Mouse (Mus musculus) testis, postnatal 10 days (tissue): ENCODE measurements at regions not wholly inside any gene's neighbourhood (a gene's known extent, or its start where the extent isn't known, plus 50 kb on each side); places are given as distances from the start of the nearest gene placed in this dataset.
A peak's percentile ranks its signal among the peaks of the same experiment; 100 is the strongest.

Experiments used
- DNase-seq: peaks from one replicate; pipeline ENCODE4 v3.0.0; 2021; ENCODE audit warnings: low spot score

DNA sequence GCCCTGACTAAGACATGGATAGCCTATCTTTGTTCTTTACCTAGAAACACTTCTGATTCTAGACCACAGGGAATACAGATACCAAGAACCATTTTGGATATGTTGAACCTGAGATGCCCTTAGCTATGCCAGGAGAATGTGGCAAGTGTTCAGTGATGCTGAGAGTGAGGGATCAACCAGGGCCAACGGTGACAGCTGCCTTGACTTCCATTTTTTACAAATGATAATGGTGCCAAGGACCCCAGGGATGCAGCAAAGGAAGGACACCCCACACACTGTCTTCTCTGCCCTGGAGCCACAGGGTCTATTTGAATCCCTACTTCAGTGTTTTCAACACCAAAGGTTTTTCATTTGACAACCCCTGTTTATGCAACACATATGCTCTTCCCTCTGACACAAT, 174.4 kb downstream of the Gsdmc2 start:
- DNase-seq, result no peak

GRCm38 (mm10) chr15:63667536-63667935, 177.4 kb downstream of the Gsdmc2 start:
- no peak for DNase-seq

- no peak for DNase-seq
These were observed 179.5 kb downstream of the Gsdmc2 start for GRCm38 (mm10) chr15:63665517-63665916.

- no peak for DNase-seq
These were observed 180.1 kb downstream of the Gsdmc2 start for GRCm38 (mm10) chr15:63664877-63665276.

DNA sequence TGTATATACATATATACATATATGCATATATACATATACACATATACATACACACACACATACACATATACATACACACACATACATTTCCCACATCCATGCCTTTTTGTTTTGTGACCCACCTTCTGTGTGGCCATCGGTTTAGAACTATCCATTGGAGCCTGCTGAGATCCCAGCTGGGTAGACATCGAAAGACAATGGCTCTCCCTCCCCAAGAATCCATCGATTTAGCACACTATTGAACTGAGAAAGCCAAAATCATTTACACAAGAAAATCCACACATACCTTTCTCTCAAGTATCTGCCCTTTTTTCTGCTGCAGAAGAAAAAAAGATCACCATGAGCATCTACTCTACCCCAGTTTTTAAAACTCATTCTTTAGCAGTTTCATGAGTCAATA, 182.8 kb downstream of the Gsdmc2 start:
- DNase-seq, result no peak

DNA sequence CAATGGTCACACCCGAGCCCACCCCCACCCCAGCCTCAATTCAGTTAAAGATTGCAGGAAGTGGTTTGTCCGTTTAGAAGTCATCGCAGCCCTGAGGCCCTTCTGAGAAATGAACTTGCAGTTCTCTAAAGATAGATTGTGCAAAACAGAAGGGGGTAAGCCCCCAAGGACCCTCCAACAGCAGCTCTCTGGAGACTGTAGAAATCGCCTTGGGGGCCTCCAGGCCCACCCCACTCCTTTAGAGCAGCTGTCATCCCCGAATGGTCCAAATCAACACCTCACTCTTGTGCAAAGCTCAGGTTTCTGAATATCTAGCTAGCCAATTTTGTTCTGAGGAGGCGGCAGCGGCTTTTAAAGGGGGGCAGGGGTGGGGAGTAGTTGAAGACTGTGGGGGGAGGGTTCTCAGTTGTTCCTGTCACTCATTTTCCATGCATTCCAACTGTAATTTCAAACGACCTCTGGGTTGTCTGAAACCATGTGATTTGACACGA, 186.9 kb downstream of the Gsdmc2 start:
- DNase-seq, result no peak

DNA sequence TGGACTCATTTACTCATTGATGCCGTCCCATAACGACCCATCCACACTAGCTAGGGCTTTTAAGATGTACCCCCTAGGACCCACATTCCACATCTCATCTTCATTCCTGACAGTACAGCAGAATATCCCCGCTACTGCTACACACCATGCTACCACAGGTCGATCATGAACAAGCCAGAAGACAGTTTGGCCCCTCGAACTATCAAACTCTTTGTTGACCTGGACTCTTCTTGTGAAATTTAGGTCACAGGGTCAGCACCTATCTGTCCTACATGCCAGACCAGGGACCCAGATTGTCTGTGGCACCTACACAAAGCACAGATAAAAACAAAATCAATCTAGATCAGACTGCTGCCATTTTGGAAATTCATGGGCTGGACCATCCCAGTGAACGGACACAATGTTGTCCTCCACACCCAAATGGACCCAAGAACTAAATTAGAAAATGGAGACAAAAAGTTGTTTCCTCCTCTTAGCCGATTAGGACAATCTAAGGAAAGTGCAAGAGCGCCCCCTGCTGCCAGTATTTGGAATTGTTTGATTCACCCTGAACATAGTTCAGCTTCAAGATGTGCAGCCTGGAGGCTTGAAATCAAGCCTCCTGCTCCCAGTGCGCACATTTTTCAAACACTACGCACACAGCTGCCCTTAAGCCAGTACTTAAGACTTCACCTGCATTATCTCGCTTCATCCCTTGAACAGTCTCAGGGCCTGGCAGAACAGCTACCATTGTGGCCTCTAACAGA, 192.6 kb downstream of the Gsdmc2 start:
- DNase-seq, result peak; percentile 89

DNA sequence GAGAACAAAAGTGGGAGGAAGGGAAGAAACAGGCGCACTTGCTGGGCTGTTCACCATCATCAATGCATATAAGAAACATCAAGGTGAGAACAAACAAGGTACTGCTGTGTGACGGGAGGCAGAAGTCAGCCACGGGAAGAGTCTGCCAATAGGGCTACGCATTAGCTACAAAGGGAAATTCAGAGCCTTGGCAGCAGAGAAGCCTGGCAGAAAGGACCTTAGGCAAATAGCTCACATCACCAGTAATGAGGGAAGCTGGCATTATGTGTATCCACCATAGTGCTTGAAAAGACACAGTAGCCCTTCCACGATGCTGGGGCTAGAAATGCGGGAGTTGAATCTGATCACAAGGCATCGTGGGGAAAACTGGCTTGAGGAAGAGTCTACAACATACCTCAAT, 193.9 kb downstream of the Gsdmc2 start:
- DNase-seq, result no peak

GRCm38 (mm10) chr15:63648142-63648989, 196.6 kb downstream of the Gsdmc2 start:
- DNase-seq, result no peak

DNA sequence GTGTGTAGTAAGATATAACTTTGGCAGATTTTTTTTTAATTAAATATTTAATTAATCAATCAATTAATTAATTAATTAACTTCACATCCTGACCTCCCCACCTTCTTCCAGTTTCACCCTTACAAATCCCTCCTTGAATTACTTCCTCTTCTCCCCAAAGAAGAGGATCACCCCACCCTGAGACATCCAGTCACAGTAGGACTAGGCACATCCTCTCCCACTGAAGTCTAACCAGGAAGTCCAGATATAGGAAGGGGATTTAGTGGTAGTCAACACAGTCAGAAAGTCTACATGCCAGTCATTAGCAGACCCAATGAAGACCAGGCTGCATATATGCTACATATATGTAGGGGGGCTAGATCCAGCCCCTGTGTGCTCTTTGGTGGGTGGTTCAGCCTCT, 220.2 kb downstream of the Gsdmc2 start:
- no peak for DNase-seq

DNA sequence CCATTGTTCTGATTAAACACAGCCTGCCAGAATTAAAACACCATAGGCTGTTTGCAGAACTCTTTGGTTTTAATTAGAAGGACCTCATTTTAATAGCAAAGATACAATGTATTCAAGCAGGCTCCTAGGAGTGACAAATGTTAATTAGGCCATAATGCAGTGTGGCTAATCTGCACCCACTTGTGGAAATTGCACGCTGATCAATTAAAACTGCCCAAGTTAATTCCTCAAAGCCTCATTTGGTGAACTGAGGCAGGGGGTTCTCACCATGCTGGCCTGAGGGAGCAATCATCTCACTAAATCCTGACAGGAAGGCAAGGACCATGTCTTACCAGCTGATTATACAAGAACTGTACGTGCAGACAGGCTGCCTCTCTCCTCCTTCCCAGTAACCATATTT, 220.7 kb downstream of the Gsdmc2 start:
- DNase-seq, result no peak

DNA sequence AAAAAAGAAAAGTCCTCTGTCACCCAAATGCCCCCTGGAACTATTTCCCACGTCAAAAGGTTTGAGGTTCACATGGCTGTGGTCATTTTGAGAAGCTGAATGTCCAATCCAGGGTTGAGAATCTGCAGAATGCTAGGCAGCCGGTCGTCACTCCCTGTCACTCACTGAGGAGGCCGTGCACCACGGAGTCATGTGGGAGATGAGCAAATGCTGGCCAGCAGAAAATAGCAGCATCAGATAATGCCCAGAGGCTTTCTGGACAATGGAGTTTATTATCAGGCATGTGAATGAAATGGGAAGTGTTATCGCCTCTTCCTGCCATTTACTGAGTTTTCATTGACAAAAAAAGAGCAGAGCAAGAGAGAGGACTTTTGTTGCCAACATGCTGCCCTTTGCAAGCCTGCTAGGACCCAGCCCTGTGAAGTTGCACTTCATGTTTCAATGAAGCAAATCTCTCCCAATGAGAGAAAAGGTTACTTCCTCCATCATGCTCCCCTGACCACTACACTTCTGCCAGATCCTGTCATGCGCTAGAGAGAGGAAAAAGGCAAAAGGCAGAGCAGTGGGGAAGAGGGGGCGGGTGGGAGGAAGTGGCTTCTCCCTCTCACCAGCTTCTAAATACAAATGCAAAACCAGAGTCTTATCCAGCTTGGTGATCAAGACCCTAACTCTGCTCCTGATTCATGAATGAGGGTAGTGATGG, 228.3 kb downstream of the Gsdmc2 start:
- no peak for DNase-seq

DNA sequence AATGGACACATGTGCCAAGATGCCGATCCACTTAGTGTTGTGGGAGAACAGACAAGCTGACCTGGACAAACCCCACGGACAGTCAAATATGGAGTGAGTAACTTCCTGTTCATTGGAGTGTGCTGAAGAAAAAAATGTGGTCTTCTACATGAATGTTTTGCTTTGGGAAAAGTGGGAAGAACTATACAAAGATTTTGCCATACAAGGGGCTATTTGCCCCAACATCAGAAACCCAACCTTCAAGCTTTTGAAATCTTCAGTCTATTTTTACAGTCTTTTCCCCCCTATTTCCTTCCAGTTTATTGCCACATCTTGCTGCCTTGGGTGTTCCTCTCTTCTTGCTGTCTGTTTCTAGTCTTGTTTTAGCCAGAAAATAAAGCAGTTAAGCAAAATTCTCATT, 230.8 kb downstream of the Gsdmc2 start:
- DNase-seq, result no peak

DNA sequence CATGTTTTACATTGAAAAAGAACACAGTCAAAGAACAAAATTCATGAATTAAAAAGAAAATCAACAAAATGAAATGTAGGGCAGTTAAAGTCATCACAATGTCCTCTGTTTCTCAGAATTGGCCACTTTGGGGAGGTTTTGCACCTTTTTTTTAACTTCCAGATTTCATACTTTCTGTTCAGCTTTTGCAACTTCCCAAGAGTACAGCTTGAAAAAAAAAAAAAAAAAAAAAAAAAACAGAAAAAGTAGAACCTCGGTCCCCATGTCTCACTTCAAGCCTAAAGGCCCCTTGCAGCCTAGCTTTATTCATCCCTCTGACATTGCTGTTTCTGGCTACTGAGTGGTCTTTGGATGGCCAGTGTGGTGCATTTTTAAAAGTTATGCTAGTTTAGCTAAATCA, 231.9 kb downstream of the Gsdmc2 start:
- no peak for DNase-seq

DNA sequence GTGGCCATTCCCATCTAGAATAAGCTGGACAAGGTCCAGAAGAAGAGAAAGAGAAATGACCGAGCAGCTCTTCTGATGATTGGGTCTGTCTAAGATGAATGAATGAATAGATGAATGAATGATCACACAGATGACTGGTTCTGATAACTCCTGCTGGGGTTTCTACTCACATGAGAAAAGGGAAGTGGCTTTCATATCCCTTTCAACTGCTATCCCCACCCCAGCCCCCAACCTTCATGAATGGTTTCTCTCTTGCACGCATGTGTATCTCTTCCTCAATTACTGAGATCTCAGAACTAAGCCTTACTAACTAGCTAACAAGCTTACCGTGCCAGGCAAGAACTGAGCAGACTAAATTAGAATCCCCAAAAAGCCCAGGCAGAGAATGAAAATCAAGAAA, 233.8 kb downstream of the Gsdmc2 start:
- no peak for DNase-seq

GRCm38 (mm10) chr15:63603100-63603714, 241.8 kb downstream of the Gsdmc2 start:
- DNase-seq, result no peak

DNA sequence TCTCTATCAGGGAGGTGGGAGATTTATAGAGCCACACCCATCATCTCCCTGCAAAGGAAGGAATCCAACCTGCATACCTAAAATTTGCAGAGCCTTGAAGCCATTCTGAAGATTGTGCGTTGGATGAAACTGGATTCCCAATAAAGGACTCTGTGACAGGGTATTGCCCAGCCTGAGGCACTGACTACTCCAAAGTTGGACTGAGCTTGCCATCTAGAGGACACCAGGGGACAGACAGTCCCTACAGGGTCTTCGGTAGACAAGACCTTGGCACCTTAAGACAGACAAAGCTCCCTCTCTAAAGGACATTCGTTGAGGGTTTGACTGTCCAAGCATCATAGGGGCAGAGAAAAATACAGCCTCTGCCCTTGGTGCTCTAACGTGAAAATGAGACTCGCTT, 243.4 kb downstream of the Gsdmc2 start:
- peak; percentile 44 for DNase-seq

DNA sequence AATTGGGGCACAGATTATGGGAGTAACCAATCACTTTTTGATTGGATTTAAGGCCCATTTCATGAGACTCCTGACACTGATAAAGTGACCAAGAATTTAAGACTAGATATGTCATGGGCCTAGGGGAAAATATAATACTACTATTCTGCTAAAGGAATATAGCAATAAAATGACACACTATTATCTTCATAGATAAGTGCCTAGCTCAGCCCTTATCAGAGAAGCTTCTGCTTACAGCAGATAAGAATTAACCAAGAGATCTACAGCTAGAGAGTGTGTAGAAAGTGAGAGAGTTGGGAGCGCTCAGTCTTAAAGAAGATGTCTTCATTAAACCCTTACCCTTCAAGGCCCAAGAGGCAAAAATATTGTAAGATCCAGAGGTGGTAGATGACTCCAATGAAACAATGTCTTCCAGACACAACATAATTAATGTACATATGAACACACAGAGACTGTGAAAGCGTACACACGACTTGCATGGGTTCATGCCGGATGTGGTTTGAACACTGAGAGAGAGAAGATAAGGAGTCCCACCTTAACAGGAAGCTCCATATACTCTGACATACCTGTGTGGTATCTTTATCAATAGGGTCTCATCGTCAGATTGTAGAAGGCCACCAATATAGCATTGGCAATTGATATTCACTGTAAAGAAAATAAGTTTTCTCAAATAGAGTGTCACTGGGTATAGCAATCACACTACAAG, 252.1 kb downstream of the Gsdmc2 start:
- no peak for DNase-seq

DNA sequence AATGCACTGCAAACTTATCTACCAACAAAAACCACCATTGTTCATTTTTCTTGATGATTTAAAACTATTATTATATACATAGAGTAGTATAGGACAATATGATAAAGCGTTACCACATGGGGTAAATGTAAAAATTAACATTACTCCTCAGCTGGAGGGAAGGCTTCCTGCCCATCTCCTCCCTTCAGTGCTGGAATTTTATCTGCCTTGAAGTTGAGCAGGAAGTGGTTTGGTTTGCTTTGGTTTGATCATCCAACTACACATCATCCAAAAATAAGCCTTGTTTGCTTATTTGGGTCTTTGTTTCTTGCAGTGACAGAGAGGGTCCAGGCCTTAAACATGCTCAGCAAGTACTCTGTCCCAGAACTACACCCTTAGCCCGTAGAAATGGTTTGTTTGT, 285.7 kb downstream of the Gsdmc2 start:
- DNase-seq, result no peak

DNA sequence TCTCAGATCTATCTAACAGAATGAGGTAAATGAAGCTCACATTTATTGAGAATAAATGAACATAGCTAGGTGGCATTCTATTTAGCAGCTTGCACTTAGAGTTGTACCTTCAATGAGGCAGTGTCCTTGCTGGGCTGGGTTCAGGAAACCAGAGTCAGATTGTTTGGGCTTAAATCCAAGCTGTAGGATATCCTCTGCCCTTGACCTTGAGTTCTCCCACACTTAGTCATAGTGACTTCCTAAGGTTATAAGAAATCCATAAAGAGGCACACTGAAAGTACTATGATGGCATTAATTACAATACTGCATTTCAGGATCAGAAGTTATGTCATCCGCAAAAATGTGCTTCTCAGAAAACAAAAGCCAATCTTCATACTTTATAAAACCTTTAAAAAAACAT, 286.3 kb downstream of the Gsdmc2 start:
- DNase-seq, result no peak

GRCm38 (mm10) chr15:63557816-63558215, 287.2 kb downstream of the Gsdmc2 start:
- no peak for DNase-seq

DNA sequence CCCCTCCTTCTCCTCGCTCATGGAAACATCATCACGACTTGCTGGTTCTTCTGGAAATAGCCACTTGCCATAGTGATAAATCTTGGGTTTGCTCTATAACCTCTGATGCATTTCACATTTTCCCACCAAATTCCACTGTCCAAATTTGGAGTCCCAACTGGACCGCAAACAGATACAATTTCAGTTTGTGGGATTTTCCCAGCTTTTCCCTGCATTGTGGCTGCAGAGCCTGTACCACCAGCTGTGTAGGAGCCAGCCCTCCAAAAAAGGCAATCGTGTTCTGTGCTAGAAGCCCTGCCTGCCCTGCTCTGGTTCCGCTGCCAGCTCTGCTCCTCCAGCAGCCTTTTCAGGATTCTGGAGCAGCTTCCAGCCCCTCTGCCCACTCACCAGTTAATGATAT, 291.4 kb downstream of the Gsdmc2 start:
- peak; percentile 37 for DNase-seq
